Mouse (Mus musculus): Measurements from ENCODE around the gene Efnb1. TPM values are rescaled to one million over a fixed set of nuclear protein-coding genes. Genes with fewer than 3 reads are reported as not detected.

Efnb1 gene
- total RNA-seq, 1 experiment from 2014 or later = 1.7 TPM

DNA sequence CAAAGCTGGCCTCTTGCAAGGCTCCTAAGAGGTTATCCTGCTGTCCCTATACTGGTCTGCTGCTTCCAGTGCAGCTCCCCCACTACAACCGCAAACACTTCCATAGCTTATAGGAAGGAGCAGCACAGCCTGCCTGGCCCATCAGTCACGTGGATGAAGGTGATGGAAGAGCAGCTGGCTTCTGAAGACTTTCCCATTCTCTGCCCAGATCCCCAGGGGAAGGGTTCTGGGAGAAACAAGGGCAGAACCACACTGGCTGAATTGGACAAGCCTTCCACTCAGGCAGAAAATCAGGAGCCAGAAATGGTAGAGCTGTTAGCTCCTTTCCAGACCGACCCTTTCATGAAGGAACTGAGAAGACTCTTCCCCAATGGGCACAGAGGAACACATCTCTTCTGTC is 16.2 kb downstream of the Efnb1 start:
- no peak for ATAC-seq (ENCODE audit: extremely low read depth, insufficient number of reproducible peaks, low FRiP score, poor library complexity, severe bottlenecking)

DNA sequence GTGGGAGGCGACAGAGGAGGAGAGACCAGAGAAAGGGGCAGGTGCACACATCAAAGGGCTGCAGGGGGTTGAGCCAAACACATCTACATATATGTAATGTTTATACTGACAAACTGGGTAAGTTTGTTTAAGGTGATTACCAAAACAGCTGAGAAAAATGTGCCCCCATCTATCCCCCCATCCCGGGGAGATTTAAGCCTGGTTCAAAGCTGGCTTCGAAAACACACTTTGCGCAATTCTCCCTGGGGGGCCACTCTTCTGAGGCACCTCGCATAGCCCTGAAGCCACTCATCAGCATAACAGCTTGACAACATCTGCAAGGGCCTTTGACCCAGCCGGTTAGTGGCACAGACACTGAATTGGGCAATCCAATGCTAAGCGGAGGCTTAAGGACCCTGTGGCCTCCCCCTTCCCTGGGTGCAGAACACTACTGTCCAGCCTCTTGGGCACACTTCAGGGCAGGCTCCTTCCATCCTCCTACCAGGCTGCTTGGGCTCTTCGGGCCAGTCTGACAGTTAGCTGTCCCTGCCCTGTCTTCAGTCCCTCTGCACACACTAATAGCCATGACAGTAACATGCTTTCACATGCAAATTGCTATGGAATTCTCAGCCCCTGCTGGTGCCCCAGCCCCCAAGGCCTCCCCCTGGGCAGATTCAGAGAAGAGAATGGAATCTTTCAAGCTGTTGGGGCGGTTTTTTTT is 16.8 kb downstream of the Efnb1 start:
- no peak for ATAC-seq (ENCODE audit: extremely low read depth, insufficient number of reproducible peaks, low FRiP score, poor library complexity, severe bottlenecking)

DNA sequence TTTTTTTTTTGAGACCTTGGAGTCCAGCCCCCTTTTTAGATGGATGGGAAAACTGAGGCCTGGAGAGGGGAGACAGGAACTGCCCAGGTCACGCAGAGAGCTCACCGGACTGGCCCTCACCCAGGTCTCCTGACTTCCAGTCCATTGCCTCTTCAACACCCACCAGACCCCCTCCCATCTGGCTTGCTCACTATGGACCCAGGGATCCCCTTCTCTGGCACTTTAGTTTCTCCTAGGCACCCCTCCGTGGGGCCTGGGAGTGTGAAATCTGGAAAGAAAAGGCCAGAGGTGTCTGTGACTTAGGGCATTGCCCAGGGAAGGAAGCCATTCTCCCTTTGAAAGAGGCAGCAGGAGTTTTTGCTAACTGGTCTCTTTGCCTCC is 17.3 kb downstream of the Efnb1 start:
- no peak for ATAC-seq (ENCODE audit: extremely low read depth, insufficient number of reproducible peaks, low FRiP score, poor library complexity, severe bottlenecking)

DNA sequence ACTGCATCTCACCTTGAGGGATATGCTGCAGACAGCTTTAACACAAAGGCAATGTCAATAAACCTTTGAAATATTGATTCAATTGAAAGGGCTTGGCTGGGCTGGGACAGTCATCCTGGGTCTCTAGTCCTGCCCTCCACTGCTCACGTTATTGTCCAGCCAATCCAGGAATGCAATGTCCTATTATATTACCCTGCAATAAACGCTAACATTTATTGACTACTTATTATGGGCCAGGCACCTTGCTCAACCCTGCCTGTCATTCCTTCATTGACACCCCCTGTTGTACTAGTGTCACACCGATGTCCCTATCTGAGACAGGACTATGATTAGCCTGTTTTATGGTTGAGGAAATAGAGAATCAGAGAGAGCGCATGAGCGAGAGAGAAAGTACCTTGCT is 18.4 kb downstream of the Efnb1 start:
- no peak for ATAC-seq (ENCODE audit: extremely low read depth, insufficient number of reproducible peaks, low FRiP score, poor library complexity, severe bottlenecking)

DNA sequence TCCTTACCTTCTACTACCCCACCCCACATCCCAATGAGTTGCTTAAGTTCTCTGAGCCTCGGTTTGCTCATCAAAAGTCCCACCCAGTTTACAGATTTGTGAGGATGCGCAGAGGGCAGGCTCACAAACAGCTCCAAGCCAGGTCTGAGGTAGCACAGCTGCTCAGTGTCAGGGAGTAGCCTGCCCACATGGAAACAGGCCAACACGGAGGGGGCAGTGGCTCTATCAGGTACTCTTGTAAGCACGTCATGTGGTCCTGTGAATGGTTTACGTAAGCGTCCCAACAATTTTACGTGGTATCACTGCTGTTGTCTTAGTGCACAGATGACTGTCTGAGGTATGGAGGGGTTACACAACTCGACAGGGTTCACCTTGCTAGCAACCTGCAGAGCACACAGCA is 23.1 kb downstream of the Efnb1 start:
- ATAC-seq (ENCODE audit: extremely low read depth, insufficient number of reproducible peaks, low FRiP score, poor library complexity, severe bottlenecking) = no peak

DNA sequence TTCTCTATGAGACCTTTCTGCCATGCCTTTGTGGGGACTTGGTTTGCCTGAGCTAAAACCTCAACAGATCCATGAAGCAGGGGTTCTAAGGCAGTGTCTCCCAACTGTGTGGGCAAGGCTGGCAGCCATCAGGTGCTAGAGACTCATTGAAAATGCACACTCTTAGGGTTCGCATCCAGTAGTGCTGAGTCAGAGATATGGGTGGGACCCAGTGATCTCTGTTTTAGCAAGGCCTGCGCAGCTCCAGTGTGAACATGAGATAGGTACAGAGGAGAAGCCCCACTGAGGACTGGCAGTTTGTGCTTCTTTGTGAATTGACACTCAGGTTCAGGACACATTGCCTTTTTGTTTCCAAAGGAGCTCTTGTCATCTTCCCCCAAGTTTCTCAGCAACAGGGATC is 28.2 kb downstream of the Efnb1 start:
- no peak for ATAC-seq (ENCODE audit: extremely low read depth, insufficient number of reproducible peaks, low FRiP score, poor library complexity, severe bottlenecking)

DNA sequence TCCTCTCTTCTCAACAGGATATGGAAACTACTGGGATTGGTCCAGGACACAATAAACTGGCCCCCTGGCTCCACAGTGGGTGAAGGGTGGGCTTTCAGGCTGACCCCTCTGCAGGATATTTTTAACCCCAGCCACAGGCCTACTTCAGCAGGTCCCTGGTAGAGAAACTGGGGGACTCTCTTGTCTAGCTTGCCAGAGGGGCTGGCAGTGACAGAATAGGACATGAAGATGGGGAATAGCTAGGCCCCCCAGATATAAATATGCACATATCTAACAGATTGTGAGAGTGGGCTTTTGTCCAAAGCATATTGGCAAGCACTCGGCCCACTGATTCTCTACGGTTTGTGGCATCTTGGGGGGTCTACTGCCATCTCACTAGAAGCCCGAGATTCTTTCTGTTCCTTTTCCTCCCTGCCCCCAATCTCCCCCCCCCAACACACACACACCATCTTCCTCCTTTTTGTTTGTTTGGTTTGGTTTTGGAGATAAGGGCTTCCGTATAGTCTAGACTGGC is 29.0 kb downstream of the Efnb1 start:
- ATAC-seq (ENCODE audit: extremely low read depth, insufficient number of reproducible peaks, low FRiP score, poor library complexity, severe bottlenecking) = no peak

DNA sequence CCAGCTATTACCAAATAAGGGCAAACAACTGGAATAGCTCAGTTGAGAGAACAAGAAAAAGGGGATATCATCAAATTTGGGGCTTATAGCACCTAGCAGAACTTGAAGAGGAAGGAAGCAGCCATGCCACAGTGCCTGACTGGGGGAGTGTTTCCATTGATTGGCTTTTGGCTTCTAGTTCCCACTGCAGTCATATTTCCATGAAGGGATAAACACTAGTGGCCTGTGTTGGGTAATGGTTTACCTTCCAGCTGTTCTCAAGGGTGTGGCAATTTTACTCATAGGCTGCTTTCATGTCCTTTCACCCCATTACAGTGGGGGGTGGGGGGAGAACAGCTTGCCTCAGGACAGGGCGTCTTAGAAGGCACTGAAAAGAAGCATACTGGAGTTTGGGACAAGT is 31.1 kb downstream of the Efnb1 start:
- no peak for ATAC-seq (ENCODE audit: extremely low read depth, insufficient number of reproducible peaks, low FRiP score, poor library complexity, severe bottlenecking)

DNA sequence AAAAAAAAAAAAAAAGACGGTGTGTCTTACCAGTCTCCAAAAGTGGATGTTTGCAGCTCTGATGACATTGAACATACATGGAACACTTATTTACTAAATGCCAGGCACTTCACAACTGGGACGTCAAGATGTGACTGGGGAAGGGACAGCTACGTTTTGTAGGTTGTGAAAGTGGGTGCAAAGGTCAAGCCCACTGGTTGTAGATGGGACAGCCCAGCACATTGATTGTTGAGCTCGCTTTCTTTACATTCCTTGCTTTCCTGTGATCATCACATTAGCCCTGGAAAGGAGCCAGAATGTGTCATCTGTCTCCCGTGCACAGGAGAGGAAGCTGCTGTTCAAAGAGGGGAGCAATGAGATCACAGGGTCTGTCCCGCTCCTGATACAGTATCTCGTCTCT is 31.6 kb downstream of the Efnb1 start:
- no peak for ATAC-seq (ENCODE audit: extremely low read depth, insufficient number of reproducible peaks, low FRiP score, poor library complexity, severe bottlenecking)

DNA sequence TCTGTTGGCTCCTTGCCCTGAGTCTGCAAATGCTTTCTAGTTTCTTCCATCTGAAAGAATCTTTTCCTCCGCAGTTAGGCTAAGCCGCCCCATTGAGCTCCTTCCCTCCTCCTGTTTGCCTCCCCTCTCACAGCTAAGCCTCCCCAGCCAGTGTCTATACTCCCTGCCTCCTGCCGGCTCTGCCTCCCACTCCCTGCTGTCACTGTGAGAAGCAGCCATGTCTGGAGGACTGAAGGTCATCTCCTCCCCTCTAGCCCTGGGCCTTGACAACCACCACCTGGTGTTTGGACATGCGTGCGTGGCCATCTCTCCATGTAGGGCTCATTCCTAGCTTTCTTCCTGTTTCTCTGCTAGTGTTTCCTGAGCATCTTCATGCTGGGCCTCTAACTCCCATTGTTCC is 36.4 kb downstream of the Efnb1 start:
- no peak for ATAC-seq (ENCODE audit: extremely low read depth, insufficient number of reproducible peaks, low FRiP score, poor library complexity, severe bottlenecking)

DNA sequence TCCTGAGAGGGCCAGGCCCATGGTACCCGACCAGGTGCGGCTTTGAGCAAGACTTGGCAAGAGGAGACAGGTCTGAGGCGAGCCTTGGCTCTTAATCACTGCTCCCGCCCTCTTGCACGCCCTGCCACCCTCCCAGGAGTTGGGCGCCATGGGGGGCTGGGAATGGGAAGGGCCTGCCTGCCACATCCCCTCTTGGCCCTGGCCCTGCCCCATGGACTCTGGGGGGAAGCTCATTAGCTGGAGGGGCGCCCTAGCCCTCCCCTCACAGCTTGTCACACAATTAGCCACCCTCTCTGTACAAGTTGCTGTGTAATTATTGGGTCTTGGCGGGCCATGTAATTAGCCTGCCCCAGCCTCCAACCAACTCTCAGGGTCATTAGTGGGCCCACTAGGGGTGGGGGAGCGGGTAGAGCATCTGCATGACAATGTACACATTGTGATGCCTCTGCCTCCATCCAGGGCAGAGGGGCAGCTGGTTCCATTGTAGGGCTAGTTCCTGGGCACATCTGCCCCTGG is 49.2 kb downstream of the Efnb1 start:
- no peak for ATAC-seq (ENCODE audit: extremely low read depth, insufficient number of reproducible peaks, low FRiP score, poor library complexity, severe bottlenecking)

DNA sequence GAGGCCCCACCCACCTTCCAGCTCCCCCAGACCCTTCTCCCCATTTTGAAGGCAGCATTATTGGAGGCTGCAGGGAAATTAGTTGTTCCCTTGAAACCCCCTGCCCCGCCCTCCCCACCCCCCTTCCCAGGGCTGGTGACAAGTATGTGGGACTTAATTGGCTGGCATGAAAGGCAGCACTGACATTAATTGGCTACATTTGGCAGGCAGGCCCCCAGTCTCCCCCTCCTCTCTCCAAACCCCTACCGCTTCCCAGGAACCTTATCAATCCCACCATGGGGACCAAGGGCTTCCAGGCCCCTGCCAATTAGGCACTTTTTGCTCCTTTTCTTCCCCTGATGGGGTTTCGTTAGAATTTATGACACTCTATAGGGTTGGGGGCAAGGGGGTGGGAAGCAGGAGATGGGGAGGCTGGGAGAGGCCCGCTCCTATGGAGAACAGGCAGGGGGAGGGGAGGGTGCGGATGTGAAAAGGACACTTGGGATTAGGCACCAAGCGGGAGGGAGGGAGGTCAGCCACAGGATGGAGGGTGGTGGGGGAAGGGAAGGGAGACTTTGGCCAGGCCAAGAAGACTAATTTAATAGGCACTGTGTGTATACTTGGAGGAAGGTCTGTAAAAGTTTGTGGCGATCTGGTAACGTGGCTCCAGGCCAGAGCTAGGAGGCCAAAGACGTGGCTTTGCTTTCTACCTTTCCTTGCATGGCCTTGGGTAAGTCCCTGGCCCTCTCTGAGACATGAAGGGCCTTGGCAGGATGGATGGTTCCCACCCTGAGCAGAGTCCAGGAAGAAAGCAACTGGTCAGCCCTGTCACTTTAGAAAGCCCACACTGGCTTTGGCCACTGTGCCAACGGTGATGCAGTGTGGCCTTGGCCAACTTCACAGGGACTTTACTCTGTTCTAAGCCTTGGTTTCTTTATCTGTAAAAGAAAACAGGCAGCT is 50.8 kb downstream of the Efnb1 start:
- no peak for ATAC-seq (ENCODE audit: extremely low read depth, insufficient number of reproducible peaks, low FRiP score, poor library complexity, severe bottlenecking)

DNA sequence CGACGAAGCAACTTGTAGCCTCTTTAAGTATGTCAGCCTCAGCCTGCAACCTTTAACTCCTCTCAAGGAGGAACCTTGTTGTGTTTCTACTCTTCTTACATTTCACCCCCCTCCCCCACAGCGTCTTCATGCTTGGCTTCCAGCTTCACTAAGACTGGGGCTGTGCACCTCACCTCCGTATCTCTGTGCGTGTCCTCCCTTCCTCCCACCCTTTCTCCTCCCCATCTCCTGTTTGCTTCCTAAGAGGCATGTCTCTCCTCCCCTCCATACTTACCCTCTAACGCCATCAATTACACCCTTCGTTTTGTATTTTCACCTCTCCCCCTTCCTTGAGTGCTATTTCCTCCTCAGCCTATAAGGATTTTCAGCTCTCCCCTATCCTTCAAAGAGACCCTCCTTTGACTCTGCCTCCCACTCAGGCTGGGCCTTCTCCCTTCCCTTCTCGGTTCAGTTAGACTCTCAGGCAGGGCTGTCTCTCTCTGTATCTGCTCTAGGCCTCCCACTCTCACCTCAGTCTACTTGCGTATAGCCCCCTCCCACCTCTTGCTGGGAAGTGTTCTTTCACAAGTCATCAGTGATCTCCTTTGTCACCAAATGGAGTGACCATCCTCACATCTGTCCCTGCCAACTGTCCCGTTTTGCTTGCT is 55.6 kb downstream of the Efnb1 start:
- no peak for ATAC-seq (ENCODE audit: extremely low read depth, insufficient number of reproducible peaks, low FRiP score, poor library complexity, severe bottlenecking)

DNA sequence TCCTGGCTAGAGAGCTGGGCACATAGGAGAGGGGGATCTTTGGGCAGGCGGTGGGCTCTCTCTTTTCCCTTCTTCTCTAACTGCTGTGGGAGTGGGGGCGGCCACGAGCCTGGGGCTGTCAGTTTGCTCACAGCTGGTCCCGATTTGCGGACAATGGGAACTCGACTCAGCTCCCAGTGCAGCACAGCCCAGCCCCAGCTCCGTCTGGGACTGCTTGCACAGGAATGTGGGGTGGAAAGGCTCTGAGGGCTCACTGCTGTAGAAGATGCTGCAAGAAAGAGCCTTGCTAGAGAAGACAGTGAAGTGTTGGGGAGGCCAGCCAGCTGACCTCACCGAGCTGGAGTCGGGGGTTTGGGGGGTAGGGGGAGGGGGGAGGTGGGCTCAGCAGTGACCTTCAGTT is 61.0 kb downstream of the Efnb1 start:
- no peak for ATAC-seq (ENCODE audit: extremely low read depth, insufficient number of reproducible peaks, low FRiP score, poor library complexity, severe bottlenecking)

DNA sequence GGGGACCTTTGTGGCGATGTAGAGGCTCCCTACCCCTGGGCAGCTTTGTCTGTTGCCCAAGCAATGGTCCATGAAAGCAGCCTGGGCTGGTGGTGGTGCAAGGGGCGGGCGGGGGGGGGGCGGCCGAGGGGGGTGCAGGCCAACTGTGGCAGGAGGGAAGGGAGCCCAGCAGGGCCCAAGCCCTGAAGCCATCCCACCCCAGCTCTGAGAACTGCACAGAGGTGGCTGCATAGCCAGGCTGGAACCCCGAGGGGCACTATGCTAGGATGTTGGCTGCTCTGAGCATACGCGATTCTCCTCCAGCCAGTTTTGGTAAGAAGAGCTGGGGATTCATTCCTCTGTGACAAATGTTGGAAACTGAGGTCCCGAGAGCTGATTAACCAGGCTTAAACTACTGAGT is 62.6 kb downstream of the Efnb1 start:
- ATAC-seq (ENCODE audit: extremely low read depth, insufficient number of reproducible peaks, low FRiP score, poor library complexity, severe bottlenecking) = no peak

Other genes with a start within 250 kb of the Efnb1 start
- 0.86 and 1.6 TPM in 2 replicates for gene Ophn1, start 245.1 kb upstream of the Efnb1 start, total RNA-seq (2017)
- gene Yipf6, start 199.8 kb upstream of the Efnb1 start, total RNA-seq (2017) = 24.4 and 29.5 TPM in 2 replicates
- 3.6 and 5.8 TPM in 2 replicates for gene Stard8, start 132.9 kb upstream of the Efnb1 start, total RNA-seq (2017)